Comparison of ENCODE assay signal across 13 mouse cellular contexts in the genomic region with DNA sequence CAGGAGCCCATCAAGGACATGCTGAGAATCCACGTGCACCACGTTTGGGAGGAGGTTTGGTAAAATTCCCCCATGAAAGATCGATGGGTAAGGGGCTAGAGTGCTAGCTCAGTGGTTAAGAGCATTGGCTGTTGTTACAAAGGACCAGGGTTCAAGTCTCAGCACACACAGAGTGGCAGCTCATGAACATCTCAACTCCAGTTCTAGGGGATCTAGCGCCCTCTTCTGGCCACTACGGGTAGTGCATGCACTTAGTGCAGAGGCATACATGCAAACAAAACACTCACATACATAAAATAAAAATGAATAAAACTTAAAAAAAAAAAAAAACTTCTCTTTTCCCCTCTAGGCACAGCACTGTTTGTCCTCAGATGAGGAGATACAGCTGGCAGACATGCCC. TPM values are rescaled to one million over a fixed set of nuclear protein-coding genes. Genes with fewer than 3 reads are reported as not detected.
A peak's percentile ranks its signal among the peaks of the same experiment; 100 is the strongest.
DNase-seq lines count a peak whose midpoint lies in the region; TF ChIP-seq lines count a peak whose summit lies in the region.
"Had no signal": no experiment of that assay in that cellular context is flagged by ENCODE, and none has a peak within 500 bp of the region (broad histone marks: within the 10 kb centered on the region; RNA-seq: fewer than 3 reads in every experiment).

No protein-coding gene starts in this region.

- no peak overlapping the region for H3K4me3 ChIP-seq in cerebellum, adult 2 months (replicated peaks; ENCODE audit: insufficient read depth, low read depth, low read length)
- no peak overlapping the region for H3K4me3 ChIP-seq in layer of hippocampus, adult 2 months
- H3K4me3 ChIP-seq: intestine, embryonic 15.5 days had no signal

- 55% methylated on average over 5 of the region's 5 CpGs for whole genome bisulfite sequencing in cerebellum, adult 2 months

- TF ChIP-seq POLR2A in cerebellum, adult 2 months (IDR thresholded peaks at IDR 0.05; ENCODE audit: borderline replicate concordance, insufficient read depth, low read length), result no peak

- no peak overlapping the region for H3K27ac ChIP-seq in cerebellum, adult 2 months (ENCODE audit: insufficient read depth, low read length)
- no peak overlapping the region for H3K27ac ChIP-seq in layer of hippocampus, adult 2 months
- H3K27ac ChIP-seq: intestine, embryonic 15.5 days had no signal

- no peaks in the 10 kb centered on the region for H3K27me3 ChIP-seq in cerebellum, adult 2 months (ENCODE audit: control insufficient read depth, insufficient read depth, low read length)
- H3K27me3 ChIP-seq: intestine, embryonic 15.5 days had no signal

- peak; percentile 55 for TF ChIP-seq CTCF in cerebellum, adult 2 months (IDR thresholded peaks at IDR 0.05; ENCODE audit: borderline replicate concordance, insufficient read depth, low read depth, low read length)
- TF ChIP-seq CTCF in layer of hippocampus, adult 2 months (conservative IDR thresholded peaks at IDR 0.05), result peak; percentile 74

- peaks cover 33% of the 10 kb centered on the region for H3K4me1 ChIP-seq in cerebellum, adult 2 months (ENCODE audit: control insufficient read depth, insufficient read depth, low read length)

- DNase-seq in cerebellum, adult 2 months, result no peak
- DNase-seq in cerebellum, adult 11 months, result no peak
- no peak for DNase-seq in layer of hippocampus, adult 2 months (ENCODE audit: low spot score in 2 of 2)
- DNase-seq in layer of hippocampus, adult 8-10 months (ENCODE audit: low spot score in 2 of 2), result no peak
- peak; percentile 36 for DNase-seq in 416B (ENCODE audit: low read depth)
- DNase-seq in c-Kit-positive CD71-negative TER-119-negative erythroid progenitor cells, embryonic 14.5 days (ENCODE audit: low read depth), result peak; percentile 17
- DNase-seq in T-cell, adult 2 months (ENCODE audit: low spot score), result no peak
- no peak for DNase-seq in yolk sac, embryonic 10.5 days (ENCODE audit: low spot score)
- DNase-seq: midbrain, embryonic 14.5 days had no signal

RNA-seq across cellular contexts. Expression of a gene that starts 2.7 kb away (rescaled TPM):
- polyA plus RNA-seq in cerebellum, adult 2 months (2012; rRNA removed), result 1.7 and 3.2 TPM in 2 replicates
- 1 to 10 TPM; 3.8 to 4.2 TPM for total RNA-seq in layer of hippocampus, adult 2 months (2021)
- total RNA-seq in layer of hippocampus, adult 8-10 months (2022), result 1 to 10 TPM; 1.7 to 3.1 (median 2.0) TPM
- polyA plus RNA-seq: liver, embryonic 16.5 days had no signal

RNA-seq across cellular contexts. Expression of a gene that starts 8.8 kb away (rescaled TPM):
- polyA plus RNA-seq in cerebellum, adult 2 months (2012; rRNA removed), result not detected in 2 replicates
- total RNA-seq in layer of hippocampus, adult 2 months (2021), result not detected
- total RNA-seq in layer of hippocampus, adult 8-10 months (2022), result not detected
- total RNA-seq: layer of hippocampus, postnatal 10 days had no signal
- polyA plus RNA-seq: heart, embryonic 11.5 days; intestine, embryonic 15.5 days; liver, embryonic 16.5 days; midbrain, embryonic 14.5 days had no signal

Comparison
In these comparisons a context has a peak if more than half of its experiments do, and no peak if none do; other contexts are left out.
1. DNase-seq: peak in 416B (single experiment) and c-Kit-positive CD71-negative TER-119-negative erythroid progenitor cells, embryonic 14.5 days (single experiment); none in cerebellum, adult 2 months (0 of 2), cerebellum, adult 11 months (single experiment), layer of hippocampus, adult 2 months (0 of 2), layer of hippocampus, adult 8-10 months (0 of 2), T-cell, adult 2 months (single experiment) and yolk sac, embryonic 10.5 days (single experiment).